Mouse (Mus musculus): ENCODE data around the gene Zswim5.

DNA sequence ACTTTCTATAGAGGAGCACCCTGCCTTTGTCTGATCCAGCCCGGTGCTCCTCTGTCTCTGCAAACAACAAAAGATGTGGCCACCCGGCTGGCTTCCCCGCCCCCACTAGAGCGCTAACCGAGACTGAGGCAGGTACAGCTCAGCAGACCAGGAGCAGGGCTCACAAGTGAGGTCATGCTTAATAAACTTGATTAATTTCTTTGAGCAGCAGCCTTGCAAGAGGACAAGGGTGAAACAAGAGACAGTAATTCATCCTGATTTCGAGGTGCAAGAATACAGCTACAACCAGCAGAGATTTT lies 47.2 kb upstream of the Zswim5 start:
- TF ChIP-seq POLR2A (IDR thresholded peaks at IDR 0.05; ENCODE audit: borderline replicate concordance, insufficient read depth, low read length) (no peak), CTCF (IDR thresholded peaks at IDR 0.05; ENCODE audit: borderline replicate concordance, insufficient read depth, low read depth, low read length) (no peak)
